Comparison of ENCODE assay signal across 8 mouse cellular contexts in genomic region chr7:19714836-19715235, GRCm38 (mm10). TPM values are rescaled to one million over a fixed set of nuclear protein-coding genes. Genes with fewer than 3 reads are reported as not detected.
DNase-seq lines count a peak whose midpoint lies in the region; ATAC-seq and TF ChIP-seq lines count a peak whose summit lies in the region.

No protein-coding gene starts in this region.

- H3K9ac ChIP-seq in limb, embryonic 15.5 days = peak overlapping the region; percentile 95
- peak overlapping the region; percentile 94 for H3K9ac ChIP-seq in stomach, postnatal 0 days (ENCODE audit: low read length)

- no peak for TF ChIP-seq CTCF in thymus, adult 2 months (IDR thresholded peaks at IDR 0.05; ENCODE audit: borderline replicate concordance, control insufficient read depth, extremely low read depth, insufficient read depth, low read length, poor library complexity)
- TF ChIP-seq CTCF in stomach, postnatal 0 days (IDR thresholded peaks at IDR 0.05; ENCODE audit: low read depth) = no peak

- H3K27me3 ChIP-seq in thymus, adult 2 months (ENCODE audit: control insufficient read depth, insufficient read depth, low read length) = no peaks in the 10 kb centered on the region
- no peaks in the 10 kb centered on the region for H3K27me3 ChIP-seq in limb, embryonic 15.5 days
- H3K27me3 ChIP-seq in stomach, postnatal 0 days (ENCODE audit: control insufficient read depth, insufficient read depth, low read length) = no peaks in the 10 kb centered on the region

- peaks cover 4% of the 10 kb centered on the region for H3K4me1 ChIP-seq in thymus, adult 2 months (replicated peaks; ENCODE audit: control insufficient read depth, insufficient read depth, low read length)
- H3K4me1 ChIP-seq in limb, embryonic 15.5 days = peaks cover 24% of the 10 kb centered on the region
- H3K4me1 ChIP-seq in stomach, postnatal 0 days (replicated peaks; ENCODE audit: control insufficient read depth, insufficient read depth) = no peaks in the 10 kb centered on the region; the same call in 1 of the 2 replicates

- H3K9me3 ChIP-seq in limb, embryonic 15.5 days = no peaks in the 10 kb centered on the region
- no peaks in the 10 kb centered on the region for H3K9me3 ChIP-seq in stomach, postnatal 0 days (ENCODE audit: control insufficient read depth, low read length)

- peak; percentile 37 for DNase-seq in gastrocnemius, postnatal 14 days
- no peak for DNase-seq in gastrocnemius, postnatal 25 days
- DNase-seq in thymus, adult 2 months = no peak
- DNase-seq in thymus, postnatal 25 days = no peak
- peak; percentile 35 for DNase-seq in stomach, postnatal 0 days (ENCODE audit: low spot score)
- no peak for DNase-seq in adrenal gland, postnatal 4 days (ENCODE audit: low spot score in 2 of 2)
- no peak for DNase-seq in kidney, postnatal 36 days

- TF ChIP-seq EP300 in stomach, postnatal 0 days (optimal IDR thresholded peaks at IDR 0.05) = no peak

- ATAC-seq in limb, embryonic 15.5 days (ENCODE audit: insufficient number of reproducible peaks, low FRiP score, low TSS enrichment, low read depth) = no peak
- ATAC-seq in stomach, postnatal 0 days (ENCODE audit: low FRiP score, low TSS enrichment) = no peak; the same call in 1 of the 2 replicates

- intact Hi-C loops in gastrocnemius, postnatal 14 days (cut with DNase I; ENCODE audit: low total_unique reads) = no loop called here

- H3K4me3 ChIP-seq in thymus, adult 2 months (ENCODE audit: control insufficient read depth, insufficient read depth, low read length) = peak overlapping the region; percentile 78
- H3K4me3 ChIP-seq in limb, embryonic 15.5 days = peak overlapping the region; percentile 100
- peak overlapping the region; percentile 92 for H3K4me3 ChIP-seq in stomach, postnatal 0 days (ENCODE audit: low read depth, low read length)

- no peak for TF ChIP-seq POLR2A in thymus, adult 2 months (IDR thresholded peaks at IDR 0.05; ENCODE audit: control insufficient read depth, extremely low read depth, insufficient read depth, low read length, poor library complexity)

- H3K36me3 ChIP-seq in thymus, adult 2 months (ENCODE audit: control insufficient read depth, insufficient read depth, low read length) = peaks cover 4% of the 10 kb centered on the region
- H3K36me3 ChIP-seq in limb, embryonic 15.5 days = peaks cover 54% of the 10 kb centered on the region
- H3K36me3 ChIP-seq in stomach, postnatal 0 days (ENCODE audit: control insufficient read depth, insufficient read depth, low read length) = peaks cover 21% of the 10 kb centered on the region

- WGBS in thymus, adult 2 months = under 1% methylated on average over 39 of the region's 39 CpGs
- under 1% methylated on average over 39 of the region's 39 CpGs for WGBS in limb, embryonic 15.5 days
- 0% methylated on average over 39 of the region's 39 CpGs for WGBS in stomach, postnatal 0 days

- peak overlapping the region; percentile 87 for H3K4me2 ChIP-seq in limb, embryonic 15.5 days
- peak overlapping the region; percentile 97 for H3K4me2 ChIP-seq in stomach, postnatal 0 days (replicated peaks; ENCODE audit: low read depth)

- no peak overlapping the region for H3K27ac ChIP-seq in thymus, adult 2 months (ENCODE audit: control insufficient read depth, insufficient read depth, low read length)
- H3K27ac ChIP-seq in limb, embryonic 15.5 days = peak overlapping the region; percentile 62
- peak overlapping the region; percentile 80 for H3K27ac ChIP-seq in stomach, postnatal 0 days (replicated peaks)

RNA-seq across cellular contexts. Expression of gene Tomm40, which starts 0.4 kb away (rescaled TPM):
- total RNA-seq in gastrocnemius, postnatal 14 days (2021) = 10 to 100 TPM; 52.9 to 55.7 TPM
- 10 to 100 TPM; 45.1 to 45.4 TPM for total RNA-seq in gastrocnemius, postnatal 25 days (2021)
- polyA plus RNA-seq in thymus, adult 2 months (2012; rRNA removed) = 109 and 120 TPM in 2 replicates
- 129 and 139 TPM in 2 replicates for polyA plus RNA-seq in limb, embryonic 15.5 days (2015; fragmentation: Nextera tagmentation; extraction: Ambion mirVana)
- 98.0 and 105 TPM in 2 replicates for polyA plus RNA-seq in stomach, postnatal 0 days (2015; fragmentation: Nextera tagmentation; extraction: Ambion mirVana)
- total RNA-seq in adrenal gland, postnatal 4 days (2021) = 100 to 1,000 TPM; 137 to 139 TPM

RNA-seq across cellular contexts. Expression of gene Apoe, which starts 15.8 kb away (rescaled TPM):
- 10 to 100 TPM; 56.6 to 84.2 TPM for total RNA-seq in gastrocnemius, postnatal 14 days (2021)
- total RNA-seq in gastrocnemius, postnatal 25 days (2021) = 100 to 1,000 TPM in 1 of 2 experiments, 10 to 100 TPM in 1; 53.5 to 108 TPM
- polyA plus RNA-seq in thymus, adult 2 months (2012; rRNA removed) = 1,583 and 2,086 TPM in 2 replicates
- polyA plus RNA-seq in limb, embryonic 15.5 days (2015; fragmentation: Nextera tagmentation; extraction: Ambion mirVana) = 409 and 468 TPM in 2 replicates
- polyA plus RNA-seq in stomach, postnatal 0 days (2015; fragmentation: Nextera tagmentation; extraction: Ambion mirVana) = 383 and 436 TPM in 2 replicates
- total RNA-seq in adrenal gland, postnatal 4 days (2021) = 1,000 to 10,000 TPM in 1 of 2 experiments, 100 to 1,000 TPM in 1; 636 to 2,003 TPM

RNA-seq across cellular contexts. Expression of gene Apoc1, which starts 22.4 kb away (rescaled TPM):
- 1 to 10 TPM in 1 of 2 experiments, not detected in 1; 1.3 TPM for total RNA-seq in gastrocnemius, postnatal 14 days (2021)
- total RNA-seq in gastrocnemius, postnatal 25 days (2021) = 1 to 10 TPM in 1 of 2 experiments, not detected in 1; 3.7 TPM
- 24.8 and 38.0 TPM in 2 replicates for polyA plus RNA-seq in thymus, adult 2 months (2012; rRNA removed)
- 46.2 and 57.9 TPM in 2 replicates for polyA plus RNA-seq in limb, embryonic 15.5 days (2015; fragmentation: Nextera tagmentation; extraction: Ambion mirVana)
- polyA plus RNA-seq in stomach, postnatal 0 days (2015; fragmentation: Nextera tagmentation; extraction: Ambion mirVana) = 79.6 and 88.4 TPM in 2 replicates
- total RNA-seq in adrenal gland, postnatal 4 days (2021) = 100 to 1,000 TPM; 390 to 714 TPM

RNA-seq across cellular contexts. Expression of gene Apoc4, which starts 33.6 kb away (rescaled TPM):
- not detected for total RNA-seq in gastrocnemius, postnatal 14 days (2021)
- not detected for total RNA-seq in gastrocnemius, postnatal 25 days (2021)
- polyA plus RNA-seq in thymus, adult 2 months (2012; rRNA removed) = 1.5 and 6.2 TPM in 2 replicates
- 0.41 TPM in 1 of 2 replicates, not detected in the other for polyA plus RNA-seq in limb, embryonic 15.5 days (2015; fragmentation: Nextera tagmentation; extraction: Ambion mirVana)
- 2.8 and 6.1 TPM in 2 replicates for polyA plus RNA-seq in stomach, postnatal 0 days (2015; fragmentation: Nextera tagmentation; extraction: Ambion mirVana)
- 100 to 1,000 TPM in 1 of 2 experiments, 10 to 100 TPM in 1; 82.0 to 218 TPM for total RNA-seq in adrenal gland, postnatal 4 days (2021)

RNA-seq across cellular contexts. Expression of gene Gm44805, which starts 33.6 kb away (rescaled TPM):
- not detected for total RNA-seq in gastrocnemius, postnatal 14 days (2021)
- not detected for total RNA-seq in gastrocnemius, postnatal 25 days (2021)
- polyA plus RNA-seq in thymus, adult 2 months (2012; rRNA removed) = not detected in 2 replicates
- polyA plus RNA-seq in limb, embryonic 15.5 days (2015; fragmentation: Nextera tagmentation; extraction: Ambion mirVana) = not detected in 2 replicates
- not detected in 2 replicates for polyA plus RNA-seq in stomach, postnatal 0 days (2015; fragmentation: Nextera tagmentation; extraction: Ambion mirVana)
- total RNA-seq in adrenal gland, postnatal 4 days (2021) = 1 to 10 TPM; 3.2 to 9.1 TPM

Comparison
In these comparisons a context has a peak if more than half of its experiments do, and no peak if none do; other contexts are left out.
1. DNase-seq: peak in gastrocnemius, postnatal 14 days (single experiment) and stomach, postnatal 0 days (single experiment); none in gastrocnemius, postnatal 25 days (single experiment), thymus, adult 2 months (single experiment), thymus, postnatal 25 days (single experiment), adrenal gland, postnatal 4 days (0 of 2) and kidney, postnatal 36 days (0 of 2).
2. RNA of gene Apoe, which starts 15.8 kb away (total RNA-seq): 636 to 2,003 TPM in adrenal gland, postnatal 4 days; 53.5 to 108 TPM in gastrocnemius, postnatal 25 days and 56.6 to 84.2 TPM in gastrocnemius, postnatal 14 days; every median in the first group is over 4 times any median in the second.
3. RNA of gene Apoc1, which starts 22.4 kb away (total RNA-seq): 390 to 714 TPM in adrenal gland, postnatal 4 days; 3.7 TPM in gastrocnemius, postnatal 25 days and 1.3 TPM in gastrocnemius, postnatal 14 days; every median in the first group is over 10 times any median in the second.
4. Peak in every context shown above with its lines, with median percentiles within 50 percentile points of each other: H3K4me3 ChIP-seq.